ENCODE assay signal across 8 mouse cellular contexts in genomic region chr10:80766161-80766815, GRCm38 (mm10). TPM values are rescaled to one million over a fixed set of nuclear protein-coding genes. Genes with fewer than 3 reads are reported as not detected.
DNase-seq lines count a peak whose midpoint lies in the region; ATAC-seq and TF ChIP-seq lines count a peak whose summit lies in the region.
"Had no signal": no experiment of that assay in that cellular context is flagged by ENCODE, and none has a peak within 500 bp of the region (broad histone marks: within the 10 kb centered on the region; RNA-seq: fewer than 3 reads in every experiment).

No protein-coding gene starts in this region.

- H3K4me3 ChIP-seq in intestine, embryonic 14.5 days (ENCODE audit: low read depth, low read length) = no peak overlapping the region
- no peak overlapping the region for H3K4me3 ChIP-seq in intestine, postnatal 0 days (ENCODE audit: low read depth, low read length)
- no peak overlapping the region for H3K4me3 ChIP-seq in embryonic facial prominence, embryonic 10.5 days
- H3K4me3 ChIP-seq in stomach, embryonic 14.5 days (ENCODE audit: low read depth, low read length) = no peak overlapping the region

- H3K9me3 ChIP-seq in intestine, embryonic 14.5 days (ENCODE audit: control insufficient read depth, low read length) = no peaks in the 10 kb centered on the region
- no peaks in the 10 kb centered on the region for H3K9me3 ChIP-seq in intestine, postnatal 0 days (ENCODE audit: control insufficient read depth)
- no peaks in the 10 kb centered on the region for H3K9me3 ChIP-seq in embryonic facial prominence, embryonic 10.5 days
- no peaks in the 10 kb centered on the region for H3K9me3 ChIP-seq in stomach, embryonic 14.5 days (ENCODE audit: control insufficient read depth, low read depth, low read length)

- H3K36me3 ChIP-seq in intestine, embryonic 14.5 days (ENCODE audit: control insufficient read depth, insufficient read depth, low read length) = peaks cover 63% of the 10 kb centered on the region
- H3K36me3 ChIP-seq in intestine, postnatal 0 days (ENCODE audit: control insufficient read depth, insufficient read depth) = peaks cover 66% of the 10 kb centered on the region
- H3K36me3 ChIP-seq in embryonic facial prominence, embryonic 10.5 days (replicated peaks) = peaks cover 86% of the 10 kb centered on the region
- H3K36me3 ChIP-seq in stomach, embryonic 14.5 days (ENCODE audit: control insufficient read depth, insufficient read depth, low read length) = peaks cover 60% of the 10 kb centered on the region

- ATAC-seq in intestine, embryonic 14.5 days (replicated peaks; ENCODE audit: low FRiP score, low TSS enrichment, low read depth) = peak; percentile 51; the same call in 1 of the 2 replicates
- ATAC-seq in intestine, postnatal 0 days = no peak
- peak; percentile 69 for ATAC-seq in stomach, embryonic 14.5 days (ENCODE audit: insufficient number of reproducible peaks, insufficient read depth, low FRiP score, low read depth)

- H3K4me1 ChIP-seq in intestine, embryonic 14.5 days (replicated peaks; ENCODE audit: control insufficient read depth, insufficient read depth, low read length) = 0 out of 2 replicates have a peak, but pooled peaks cover 2% of the 10 kb centered on the region
- H3K4me1 ChIP-seq in intestine, postnatal 0 days (replicated peaks; ENCODE audit: control insufficient read depth, insufficient read depth, low read length) = no peaks in the 10 kb centered on the region
- peaks cover 20% of the 10 kb centered on the region for H3K4me1 ChIP-seq in embryonic facial prominence, embryonic 10.5 days
- no peaks in the 10 kb centered on the region for H3K4me1 ChIP-seq in stomach, embryonic 14.5 days (ENCODE audit: control insufficient read depth, insufficient read depth, low read length)

- no peaks in the 10 kb centered on the region for H3K27me3 ChIP-seq in intestine, embryonic 14.5 days (replicated peaks; ENCODE audit: control insufficient read depth, insufficient read depth, low read length)
- no peaks in the 10 kb centered on the region for H3K27me3 ChIP-seq in intestine, postnatal 0 days (replicated peaks; ENCODE audit: control insufficient read depth, insufficient read depth, low read length)
- no peaks in the 10 kb centered on the region for H3K27me3 ChIP-seq in embryonic facial prominence, embryonic 10.5 days (replicated peaks; ENCODE audit: low read depth, poor library complexity, severe bottlenecking)
- no peaks in the 10 kb centered on the region for H3K27me3 ChIP-seq in stomach, embryonic 14.5 days (ENCODE audit: control insufficient read depth, insufficient read depth, low read length)

- H3K27ac ChIP-seq in intestine, embryonic 14.5 days (ENCODE audit: low read depth) = no peak overlapping the region
- H3K27ac ChIP-seq in intestine, postnatal 0 days (ENCODE audit: low read depth, low read length) = no peak overlapping the region
- 0 out of 2 replicates have a peak overlapping the region, but pooled peaks have one; percentile 14 for H3K27ac ChIP-seq in embryonic facial prominence, embryonic 10.5 days (replicated peaks)
- no peak overlapping the region; the same call in 1 of the 2 replicates for H3K27ac ChIP-seq in stomach, embryonic 14.5 days (ENCODE audit: low read length)

- DNase-seq in intestine, embryonic 14.5 days (ENCODE audit: low spot score) = no peak
- DNase-seq in embryonic facial prominence, embryonic 10.5 days (ENCODE audit: low spot score) = no peak
- peak; percentile 56 to 64 for DNase-seq in kidney, postnatal 25 days
- no peak for DNase-seq in c-Kit-positive CD71-positive TER-119-positive erythroid progenitor cells, embryonic 14.5 days (ENCODE audit: low spot score)
- no peak for DNase-seq in Muller cell, postnatal 12 days (ENCODE audit: inconsistent ontology term)

- H3K4me2 ChIP-seq in intestine, embryonic 14.5 days (ENCODE audit: low read length) = no peak overlapping the region
- no peak overlapping the region for H3K4me2 ChIP-seq in intestine, postnatal 0 days (replicated peaks; ENCODE audit: low read depth)
- no peak overlapping the region for H3K4me2 ChIP-seq in stomach, embryonic 14.5 days (replicated peaks; ENCODE audit: low read depth, low read length)

- H3K9ac ChIP-seq in intestine, embryonic 14.5 days (ENCODE audit: low read length) = no peak overlapping the region
- H3K9ac ChIP-seq in intestine, postnatal 0 days (ENCODE audit: low read depth, low read length) = no peak overlapping the region
- H3K9ac ChIP-seq in stomach, embryonic 14.5 days (replicated peaks; ENCODE audit: low read depth, low read length) = no peak overlapping the region

- WGBS in intestine, embryonic 14.5 days = 65% methylated on average over 10 of the region's 10 CpGs
- 62% methylated on average over 10 of the region's 10 CpGs for WGBS in intestine, postnatal 0 days
- 70% methylated on average over 10 of the region's 10 CpGs for WGBS in embryonic facial prominence, embryonic 10.5 days
- 54% methylated on average over 10 of the region's 10 CpGs for WGBS in stomach, embryonic 14.5 days

- TF ChIP-seq CTCF in intestine, postnatal 0 days (IDR thresholded peaks at IDR 0.05; ENCODE audit: low read depth) = no peak

RNA-seq across cellular contexts. Expression of gene Dot1l, which starts 11.3 kb away (rescaled TPM):
- 21.1 and 22.7 TPM in 2 replicates for polyA plus RNA-seq in intestine, embryonic 14.5 days (2014; fragmentation: Nextera tagmentation; extraction: Ambion mirVana)
- polyA plus RNA-seq in intestine, postnatal 0 days (2015; fragmentation: Nextera tagmentation; extraction: Ambion mirVana) = 6.2 and 7.6 TPM in 2 replicates
- 23.5 and 25.0 TPM in 2 replicates for polyA plus RNA-seq in embryonic facial prominence, embryonic 10.5 days (2016; fragmentation: Nextera tagmentation; extraction: Ambion mirVana)
- polyA plus RNA-seq in stomach, embryonic 14.5 days (2014; fragmentation: Nextera tagmentation; extraction: Ambion mirVana) = 24.5 and 25.8 TPM in 2 replicates

RNA-seq across cellular contexts. Expression of gene Ap3d1, which starts 24.2 kb away (rescaled TPM):
- 74.1 and 77.4 TPM in 2 replicates for polyA plus RNA-seq in intestine, embryonic 14.5 days (2014; fragmentation: Nextera tagmentation; extraction: Ambion mirVana)
- polyA plus RNA-seq in intestine, postnatal 0 days (2015; fragmentation: Nextera tagmentation; extraction: Ambion mirVana) = 41.3 and 49.5 TPM in 2 replicates
- 60.5 and 61.5 TPM in 2 replicates for polyA plus RNA-seq in embryonic facial prominence, embryonic 10.5 days (2016; fragmentation: Nextera tagmentation; extraction: Ambion mirVana)
- polyA plus RNA-seq in stomach, embryonic 14.5 days (2014; fragmentation: Nextera tagmentation; extraction: Ambion mirVana) = 81.7 and 85.8 TPM in 2 replicates

RNA-seq across cellular contexts. Expression of gene Sf3a2, which starts 31.7 kb away (rescaled TPM):
- polyA plus RNA-seq in intestine, embryonic 14.5 days (2014; fragmentation: Nextera tagmentation; extraction: Ambion mirVana) = 85.4 and 89.3 TPM in 2 replicates
- 35.5 and 39.0 TPM in 2 replicates for polyA plus RNA-seq in intestine, postnatal 0 days (2015; fragmentation: Nextera tagmentation; extraction: Ambion mirVana)
- polyA plus RNA-seq in embryonic facial prominence, embryonic 10.5 days (2016; fragmentation: Nextera tagmentation; extraction: Ambion mirVana) = 114 and 127 TPM in 2 replicates
- polyA plus RNA-seq in stomach, embryonic 14.5 days (2014; fragmentation: Nextera tagmentation; extraction: Ambion mirVana) = 77.7 and 81.8 TPM in 2 replicates

RNA-seq across cellular contexts. Expression of gene Plekhj1, which starts 32.1 kb away (rescaled TPM):
- polyA plus RNA-seq in intestine, embryonic 14.5 days (2014; fragmentation: Nextera tagmentation; extraction: Ambion mirVana) = 125 TPM in 2 replicates
- polyA plus RNA-seq in intestine, postnatal 0 days (2015; fragmentation: Nextera tagmentation; extraction: Ambion mirVana) = 60.9 and 61.8 TPM in 2 replicates
- polyA plus RNA-seq in embryonic facial prominence, embryonic 10.5 days (2016; fragmentation: Nextera tagmentation; extraction: Ambion mirVana) = 181 and 184 TPM in 2 replicates
- 110 and 116 TPM in 2 replicates for polyA plus RNA-seq in stomach, embryonic 14.5 days (2014; fragmentation: Nextera tagmentation; extraction: Ambion mirVana)

RNA-seq across cellular contexts. Expression of gene Amh, which starts 38.8 kb away (rescaled TPM):
- 0.11 TPM in 1 of 2 replicates, not detected in the other for polyA plus RNA-seq in intestine, embryonic 14.5 days (2014; fragmentation: Nextera tagmentation; extraction: Ambion mirVana)
- not detected in 2 replicates for polyA plus RNA-seq in intestine, postnatal 0 days (2015; fragmentation: Nextera tagmentation; extraction: Ambion mirVana)
- 0.11 and 0.17 TPM in 2 replicates for polyA plus RNA-seq in embryonic facial prominence, embryonic 10.5 days (2016; fragmentation: Nextera tagmentation; extraction: Ambion mirVana)
- not detected in 2 replicates for polyA plus RNA-seq in stomach, embryonic 14.5 days (2014; fragmentation: Nextera tagmentation; extraction: Ambion mirVana)
- polyA plus RNA-seq: midbrain, postnatal 0 days had no signal

Comparison
In these comparisons a context has a peak if more than half of its experiments do, and no peak if none do; other contexts are left out.
1. DNase-seq: peak in kidney, postnatal 25 days (2 of 2); none in intestine, embryonic 14.5 days (single experiment), embryonic facial prominence, embryonic 10.5 days (single experiment), c-Kit-positive CD71-positive TER-119-positive erythroid progenitor cells, embryonic 14.5 days (single experiment) and Muller cell, postnatal 12 days (single experiment).